Mouse (Mus musculus) forebrain, postnatal 0 days (tissue): ENCODE data around the gene Gtf2ird1. TPM values are rescaled to one million over a fixed set of nuclear protein-coding genes. Genes with fewer than 3 reads are reported as not detected.

ENCODE experiments used
- ATAC-seq: fragments of 200-750 bp; cut with Nextera tagmentation; 2 replicates; pipeline ENCODE4 v1.8.0; 2017; ENCODE audit warnings: mild to moderate bottlenecking, moderate library complexity
- DNase-seq: peaks from one replicate; pipeline ENCODE4 v3.0.0-alpha.2; 2015
- H3K27ac ChIP-seq: fragments of 300-500 bp; sonication (generic); 2 replicates; pipeline ENCODE4 v1.5.1; 2014; ENCODE audit warnings: low read depth, mild to moderate bottlenecking, antibody characterized with exemption, low read length, moderate library complexity, mixed read lengths
- H3K27me3 ChIP-seq: fragments of 300-500 bp; sonication (generic); 2 replicates; pipeline ENCODE4 v1.6.1; 2014; ENCODE audit warnings: mild to moderate bottlenecking, low read length, mixed read lengths; ENCODE audit not compliant: insufficient read depth
- H3K36me3 ChIP-seq: fragments of 300-500 bp; sonication (generic); 2 replicates; pipeline ENCODE4 v1.6.1; 2014; ENCODE audit warnings: mild to moderate bottlenecking, moderate library complexity; ENCODE audit not compliant: insufficient read depth
- H3K4me1 ChIP-seq: fragments of 300-500 bp; sonication (generic); 2 replicates; pipeline ENCODE4 v1.6.1; 2014; ENCODE audit warnings: antibody characterized with exemption; ENCODE audit not compliant: insufficient read depth
- H3K4me2 ChIP-seq: fragments of 300-500 bp; sonication (generic); 2 replicates; pipeline ENCODE4 v1.6.1; 2014; ENCODE audit warnings: low read depth, mild to moderate bottlenecking, moderate library complexity
- H3K4me3 ChIP-seq: fragments of 300-500 bp; sonication (generic); 2 replicates; pipeline ENCODE4 v1.5.1; 2014; ENCODE audit warnings: low read depth, low read length, mixed read lengths
- H3K9ac ChIP-seq: fragments of 300-500 bp; sonication (generic); 2 replicates; pipeline ENCODE4 v1.6.1; 2014; ENCODE audit warnings: mild to moderate bottlenecking
- H3K9me3 ChIP-seq: fragments of 300-500 bp; sonication (generic); 2 replicates; pipeline ENCODE4 v1.6.1; 2016; ENCODE audit warnings: low read length
- CTCF ChIP-seq: sonication (generic); IDR thresholded peaks from 2 replicates; pipeline ENCODE4 v1.5.1; 2016; ENCODE audit warnings: antibody characterized with exemption, control low read depth, low read depth
- WGBS: fragments of 180-500 bp; shearing (Covaris S2); extraction: QIAGEN DNeasy Blood & Tissue Kit; methylation state at CpG from one replicate; pipeline ENCODE4 v1.1.7; 2014; 5-methylcytosine and 5-hydroxymethylcytosine counted together
- polyA plus RNA-seq: library from polyadenylated mRNA; unstranded; fragments of >200 nt; fragmentation: Nextera tagmentation; extraction: Ambion mirVana; gene quantifications from 2 replicates; pipeline ENCODE4 v1.2.1, GENCODE M21; 2015
- total RNA-seq: library from RNA; depleted of rRNA; stranded (reverse); fragments of >200 nt; gene quantifications from 2 replicates; pipeline ENCODE4 v1.2.3, GENCODE M21; 2014

Gtf2ird1 gene
- total and polyA plus RNA-seq, 2 experiments from 2014 or later, result 47.1 to 53.6 TPM

DNA sequence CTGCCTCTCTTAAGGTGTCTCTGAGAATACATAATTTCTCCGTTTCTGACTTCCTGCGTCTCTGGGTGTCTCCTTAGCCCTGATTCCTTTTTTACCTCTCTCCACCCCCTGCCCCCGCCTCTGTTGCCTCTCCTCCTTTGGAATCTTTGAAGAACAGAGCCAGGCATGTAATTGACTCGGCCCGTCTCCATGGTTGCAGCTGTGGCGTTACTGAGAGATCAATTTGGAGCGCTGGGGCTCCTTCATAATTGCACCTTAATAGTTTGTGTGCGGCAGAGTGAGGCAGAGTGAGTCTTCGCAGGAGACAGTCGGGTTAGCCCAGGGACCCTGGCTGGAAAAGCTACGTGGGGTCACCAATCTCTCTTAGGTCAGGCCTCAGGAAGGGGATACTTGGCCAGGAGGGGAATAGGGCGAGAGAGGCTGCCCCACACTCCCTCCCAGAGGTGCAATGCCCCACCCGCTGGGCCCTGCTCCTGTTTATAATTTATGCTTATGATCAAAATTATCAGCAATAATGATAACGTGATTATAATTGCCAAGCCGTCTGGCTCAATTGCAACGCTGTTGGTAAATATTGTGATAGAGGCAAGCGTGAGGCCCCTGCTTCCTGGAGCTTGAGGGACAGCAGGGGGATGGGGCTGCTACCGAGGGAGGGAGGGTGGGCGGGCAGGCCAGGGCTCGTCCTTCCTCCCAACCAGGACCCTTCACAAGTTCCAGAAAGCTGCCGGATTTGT lies 9.9 kb upstream of the Gtf2ird1 start:
- Histone ChIP-seq H3K4me1 (peaks cover 3% of the 10 kb centered on the region; the same call in 1 of the 2 replicates), H3K4me2 (no peak overlapping the region), H3K9me3 (no peaks in the 10 kb centered on the region), H3K9ac (no peak overlapping the region; the same call in 1 of the 2 replicates), H3K27ac (no peak overlapping the region), H3K4me3 (no peak overlapping the region), H3K27me3 (no peaks in the 10 kb centered on the region), H3K36me3 (no peaks in the 10 kb centered on the region)
- DNase-seq (no peak), ATAC-seq (peak; percentile 71)
- WGBS, result 11% methylated on average over 21 of the region's 21 CpGs
- no peak for TF ChIP-seq CTCF

- H3K4me3 ChIP-seq, result no peak overlapping the region
- H3K4me2 ChIP-seq, result no peak overlapping the region
- TF ChIP-seq CTCF, result no peak
- 83% methylated on average over 1 of the region's 1 CpGs for WGBS
- DNase-seq (no peak), ATAC-seq (no peak)
- no peak overlapping the region for H3K27ac ChIP-seq
- H3K27me3 ChIP-seq, result no peaks in the 10 kb centered on the region
- H3K36me3 ChIP-seq, result no peaks in the 10 kb centered on the region
- no peak overlapping the region for H3K9ac ChIP-seq
- peaks cover 3% of the 10 kb centered on the region; the same call in 1 of the 2 replicates for H3K4me1 ChIP-seq
- no peaks in the 10 kb centered on the region for H3K9me3 ChIP-seq
These were observed 8.7 kb upstream of the Gtf2ird1 start for GRCm38 (mm10) chr5:134465197-134465596.

DNA sequence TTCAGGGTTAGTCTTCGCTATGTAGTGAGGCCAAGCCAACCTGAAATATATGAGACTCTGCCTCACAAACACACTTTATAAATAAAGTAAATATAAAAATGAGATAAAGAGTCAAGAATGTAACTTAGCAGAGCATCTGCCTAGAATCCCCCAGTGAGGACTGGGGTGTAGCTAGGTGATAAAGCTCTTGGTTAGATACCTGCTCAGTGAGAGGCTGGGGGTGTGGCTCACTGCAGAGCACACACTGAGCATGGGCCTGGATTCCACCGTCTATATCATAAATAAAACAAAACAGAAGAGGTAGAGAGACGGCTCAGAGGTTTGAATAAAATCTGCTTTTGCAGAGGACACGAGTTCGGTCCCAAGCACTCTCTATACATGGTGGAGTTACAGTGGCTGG lies 7.7 kb upstream of the Gtf2ird1 start:
- Histone ChIP-seq H3K9ac (no peak overlapping the region), H3K9me3 (no peaks in the 10 kb centered on the region), H3K36me3 (no peaks in the 10 kb centered on the region), H3K27me3 (no peaks in the 10 kb centered on the region), H3K27ac (no peak overlapping the region), H3K4me1 (peaks cover 3% of the 10 kb centered on the region; the same call in 1 of the 2 replicates), H3K4me2 (no peak overlapping the region), H3K4me3 (no peak overlapping the region)
- ATAC-seq (no peak), DNase-seq (no peak)
- WGBS, result 89% methylated on average over 5 of the region's 5 CpGs
- no peak for TF ChIP-seq CTCF

DNA sequence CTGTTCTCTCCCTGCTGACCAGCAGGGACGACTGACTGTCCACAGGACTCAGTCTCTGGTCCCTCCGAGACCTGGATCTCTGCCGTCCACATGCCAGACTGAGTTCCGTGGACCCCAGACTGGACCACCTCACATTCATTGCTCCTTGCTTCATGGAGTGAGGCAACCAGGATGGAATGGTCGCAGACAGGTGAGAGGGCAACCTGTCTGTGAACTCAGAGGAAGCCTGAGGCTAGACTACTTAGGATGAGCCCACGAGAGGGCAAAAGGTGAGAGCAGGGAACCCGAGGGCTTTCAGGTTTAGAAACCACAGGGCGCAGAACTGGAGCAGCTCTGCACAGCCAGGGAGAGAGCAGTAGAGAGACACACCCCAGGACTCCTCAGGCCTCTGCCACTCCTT lies 6.2 kb upstream of the Gtf2ird1 start:
- no peak overlapping the region for H3K4me2 ChIP-seq
- H3K4me1 ChIP-seq, result peaks cover 3% of the 10 kb centered on the region; the same call in 1 of the 2 replicates
- H3K36me3 ChIP-seq, result no peaks in the 10 kb centered on the region
- ATAC-seq (no peak), DNase-seq (no peak)
- WGBS, result 84% methylated on average over 8 of the region's 8 CpGs
- H3K27ac ChIP-seq, result no peak overlapping the region
- no peaks in the 10 kb centered on the region for H3K27me3 ChIP-seq
- no peaks in the 10 kb centered on the region for H3K9me3 ChIP-seq
- no peak for TF ChIP-seq CTCF
- no peak overlapping the region for H3K4me3 ChIP-seq
- H3K9ac ChIP-seq, result no peak overlapping the region

- peaks cover 3% of the 10 kb centered on the region; the same call in 1 of the 2 replicates for H3K4me1 ChIP-seq
- H3K4me2 ChIP-seq, result no peak overlapping the region
- no peak for DNase-seq
- H3K27me3 ChIP-seq, result no peaks in the 10 kb centered on the region
- no peak overlapping the region for H3K4me3 ChIP-seq
- no peak overlapping the region for H3K27ac ChIP-seq
- no peaks in the 10 kb centered on the region for H3K9me3 ChIP-seq
- no peak for ATAC-seq
- H3K36me3 ChIP-seq, result no peaks in the 10 kb centered on the region
- WGBS, result 88% methylated on average over 2 of the region's 2 CpGs
- no peak overlapping the region for H3K9ac ChIP-seq
- no peak for TF ChIP-seq CTCF
These were observed 5.8 kb upstream of the Gtf2ird1 start for GRCm38 (mm10) chr5:134462316-134462715.

DNA sequence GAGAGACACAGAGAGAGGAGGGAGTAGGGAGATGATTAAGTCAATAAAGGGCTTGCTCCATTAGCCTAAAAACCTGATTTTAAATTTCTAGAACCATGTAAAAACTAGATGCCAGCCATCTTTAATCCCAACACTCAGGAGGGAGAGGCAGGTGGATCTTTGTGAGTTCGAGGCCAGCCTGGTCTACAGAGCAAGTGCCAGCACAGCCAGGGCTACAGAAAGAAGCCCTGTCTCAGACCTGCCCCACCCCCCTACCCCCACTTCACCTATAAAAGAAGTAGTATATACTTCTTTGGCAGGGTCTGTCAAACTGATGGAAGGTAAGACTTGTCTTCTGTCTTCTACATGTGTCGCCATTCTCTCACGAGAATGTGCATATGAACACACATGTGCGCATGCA lies 4.0 kb upstream of the Gtf2ird1 start:
- no peaks in the 10 kb centered on the region for H3K9me3 ChIP-seq
- DNase-seq (no peak), ATAC-seq (no peak)
- no peak for TF ChIP-seq CTCF
- no peak overlapping the region for H3K4me3 ChIP-seq
- H3K4me2 ChIP-seq, result no peak overlapping the region
- no peaks in the 10 kb centered on the region for H3K4me1 ChIP-seq
- H3K27me3 ChIP-seq, result no peaks in the 10 kb centered on the region
- no peaks in the 10 kb centered on the region for H3K36me3 ChIP-seq
- no peak overlapping the region for H3K9ac ChIP-seq
- H3K27ac ChIP-seq, result no peak overlapping the region
- 98% methylated on average over 4 of the region's 4 CpGs for WGBS

DNA sequence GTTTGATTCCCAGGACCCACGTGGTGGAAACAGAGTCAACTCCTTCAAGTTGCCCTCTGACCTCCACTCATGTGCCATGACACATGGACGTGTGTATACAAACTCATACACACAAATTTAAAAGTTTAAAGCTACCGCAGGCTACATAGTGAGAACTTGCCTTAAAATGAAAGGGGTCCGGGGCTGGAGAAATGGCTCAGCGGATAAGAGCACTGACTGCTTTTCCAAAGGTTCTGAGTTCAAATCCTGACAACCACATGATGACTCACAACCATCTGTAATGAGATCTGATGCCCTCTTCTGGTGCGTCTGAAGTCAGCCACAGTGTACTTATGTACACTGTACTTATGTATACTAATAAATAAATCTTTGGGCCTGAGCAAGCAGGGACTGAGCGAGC lies 2.6 kb upstream of the Gtf2ird1 start:
- Histone ChIP-seq H3K4me3 (no peak overlapping the region), H3K4me2 (no peak overlapping the region), H3K9me3 (no peaks in the 10 kb centered on the region), H3K36me3 (no peaks in the 10 kb centered on the region), H3K9ac (no peak overlapping the region), H3K27ac (no peak overlapping the region), H3K4me1 (peaks cover 11% of the 10 kb centered on the region; the same call in 1 of the 2 replicates), H3K27me3 (no peaks in the 10 kb centered on the region)
- ATAC-seq (no peak), DNase-seq (no peak)
- WGBS, result 91% methylated on average over 7 of the region's 7 CpGs
- no peak for TF ChIP-seq CTCF
